Mouse (Mus musculus) liver, adult 2 months (tissue): ENCODE results near the gene Cd164.

Experiments
- CTCF ChIP-seq: fragments of 200-500 bp; IDR thresholded peaks from 2 replicates; pipeline ENCODE4 v1.5.1; 2011; ENCODE audit warnings: low read depth, low read length, control low read depth
- POLR2A ChIP-seq: fragments of 200-500 bp; IDR thresholded peaks from 2 replicates; pipeline ENCODE4 v1.6.1; 2011; ENCODE audit warnings: low read length, control low read depth; ENCODE audit not compliant: insufficient read depth; ENCODE audit errors: extremely low read depth

GRCm38 (mm10) chr10:41489708-41490517 lies 29.3 kb upstream of the Cd164 start, which contains the start of the genes Smpd2 and Ppil6:
- no peak for TF ChIP-seq CTCF
- peak; percentile 81 for TF ChIP-seq POLR2A
